Mouse (Mus musculus): ENCODE data around the gene Lyzl6.

Lyzl6 gene

DNA sequence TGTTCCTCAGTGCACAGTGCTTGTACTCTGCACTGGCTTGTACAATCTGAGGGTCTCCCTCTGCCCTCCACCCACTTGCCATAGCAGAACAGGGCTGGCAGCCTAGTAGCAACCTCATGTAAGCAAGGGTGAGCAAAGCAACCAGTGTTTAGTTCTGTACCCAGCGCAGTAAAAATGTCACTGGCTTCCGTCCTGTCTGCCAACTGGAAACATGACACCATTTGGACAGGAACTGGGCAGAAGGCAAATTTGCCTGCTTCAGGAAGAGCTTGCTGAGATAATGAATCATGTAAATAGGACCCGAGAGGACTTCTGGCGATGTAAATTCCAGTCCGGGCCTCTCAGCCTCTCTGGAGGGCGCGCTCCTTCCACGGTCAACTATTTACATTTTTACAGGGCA is 7.0 kb upstream of the Lyzl6 start:
- DNase-seq (ENCODE audit: low spot score in 2 of 2) = no peak

DNA sequence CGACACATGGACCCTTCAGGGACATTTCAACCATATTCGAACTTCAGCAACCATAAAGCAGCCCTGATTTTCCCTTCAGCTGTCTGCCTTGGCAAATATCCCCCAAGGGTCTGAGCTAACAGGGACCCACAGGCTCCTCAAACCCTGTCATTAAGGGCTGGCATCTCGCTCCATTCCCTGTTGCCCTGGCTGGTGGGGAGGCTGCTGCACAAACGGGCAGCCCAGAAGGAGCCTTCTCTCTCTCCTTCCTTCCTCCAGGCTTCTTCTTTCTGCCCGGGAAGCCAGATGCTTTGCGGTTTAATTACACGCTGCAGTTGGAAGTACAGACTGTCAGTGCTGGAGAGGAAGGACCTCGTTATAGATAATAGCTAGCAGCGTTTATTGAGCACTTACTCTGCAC is 4.5 kb upstream of the Lyzl6 start:
- DNase-seq (ENCODE audit: low spot score in 2 of 2) = no peak

DNA sequence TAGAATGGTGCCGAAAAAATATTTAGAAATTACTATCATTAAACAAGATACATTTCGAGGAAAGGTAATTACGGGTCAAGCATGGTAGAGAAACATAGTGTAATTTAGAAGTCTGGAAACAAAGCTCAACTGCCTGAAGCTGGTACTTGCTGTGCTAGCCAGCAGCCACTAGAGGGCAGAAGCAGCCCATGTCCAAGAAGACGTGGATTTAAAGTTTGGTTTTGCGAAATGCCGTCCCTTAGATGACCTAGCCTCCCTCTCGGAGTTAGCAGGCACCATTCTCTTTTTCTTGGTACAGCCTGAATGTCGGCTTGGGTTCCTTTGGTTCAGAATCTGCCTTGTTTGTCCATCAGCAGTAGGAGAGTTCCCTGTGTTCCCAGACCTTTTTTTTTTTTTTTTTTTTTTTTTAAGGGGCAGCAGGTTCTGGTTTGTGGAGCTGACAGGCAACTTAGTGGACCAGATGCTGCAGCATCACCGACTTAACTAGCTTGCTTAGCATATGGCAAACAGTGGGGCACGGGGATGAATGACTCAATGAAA is 787 bp upstream of the Lyzl6 start:
- DNase-seq (ENCODE audit: low spot score in 2 of 2) = peak in 1 of 2 experiments; percentile 59

DNA sequence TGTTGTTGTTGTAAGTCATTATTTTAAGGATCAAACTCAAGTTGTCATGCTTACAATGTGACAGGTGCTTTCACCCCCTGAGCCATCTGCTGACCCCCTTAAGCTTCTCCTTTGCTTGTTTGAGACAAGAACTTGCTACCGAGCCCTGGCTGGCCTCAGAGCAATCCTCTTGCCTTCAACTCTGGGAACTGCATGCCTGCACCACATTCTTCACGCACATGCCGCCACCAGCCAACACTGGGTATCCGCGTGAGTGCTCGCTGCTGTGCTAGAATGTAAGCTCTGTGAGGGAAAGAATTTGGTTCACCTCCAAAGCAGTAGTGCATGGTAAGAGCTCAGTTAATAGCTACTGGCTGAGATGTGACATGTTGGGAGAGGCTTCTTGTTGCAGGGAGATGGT is 2.4 kb downstream of the Lyzl6 start:
- no peak for DNase-seq (ENCODE audit: low spot score in 2 of 2)

DNA sequence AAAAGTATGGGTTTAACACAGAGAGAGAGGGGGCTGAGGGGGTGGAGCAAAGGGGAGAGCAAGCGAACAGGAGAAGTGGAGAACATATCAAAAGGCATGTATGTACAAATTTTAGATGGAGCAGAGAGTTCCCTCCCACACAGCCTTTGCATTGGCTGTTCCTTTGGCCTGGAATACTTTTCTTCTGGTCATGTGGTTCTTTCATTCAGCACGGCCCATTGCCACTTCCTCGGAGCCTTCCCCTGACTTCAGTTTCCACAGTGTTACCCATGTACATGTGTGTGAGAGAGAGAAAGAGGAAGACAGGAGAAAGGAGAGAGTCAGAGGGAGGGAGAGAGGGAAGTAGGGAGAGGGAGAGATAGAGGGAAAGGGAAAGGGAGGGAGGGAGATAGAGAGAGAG is 3.2 kb downstream of the Lyzl6 start:
- DNase-seq (ENCODE audit: low spot score in 2 of 2) = no peak

DNA sequence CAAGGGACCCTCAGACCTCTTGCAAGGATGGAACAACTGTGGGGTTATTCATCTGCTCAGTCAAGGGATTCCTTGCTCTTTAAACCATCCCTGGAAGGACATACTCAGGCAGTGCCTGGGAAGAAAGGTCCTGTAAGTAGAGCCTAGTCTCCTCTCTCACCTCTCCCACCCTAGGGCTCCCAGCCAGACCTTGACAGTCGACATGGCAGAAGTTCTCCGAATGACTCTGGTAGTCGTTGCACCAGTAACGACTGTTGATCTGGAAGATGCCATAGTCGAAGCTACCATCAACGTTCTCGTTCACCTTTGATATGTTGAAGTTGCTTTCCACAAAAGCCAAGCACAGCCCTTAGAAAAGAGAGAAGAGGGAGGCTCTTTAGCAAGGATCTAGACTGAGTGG is 3.9 kb downstream of the Lyzl6 start:
- no peak for DNase-seq (ENCODE audit: low spot score in 2 of 2)

DNA sequence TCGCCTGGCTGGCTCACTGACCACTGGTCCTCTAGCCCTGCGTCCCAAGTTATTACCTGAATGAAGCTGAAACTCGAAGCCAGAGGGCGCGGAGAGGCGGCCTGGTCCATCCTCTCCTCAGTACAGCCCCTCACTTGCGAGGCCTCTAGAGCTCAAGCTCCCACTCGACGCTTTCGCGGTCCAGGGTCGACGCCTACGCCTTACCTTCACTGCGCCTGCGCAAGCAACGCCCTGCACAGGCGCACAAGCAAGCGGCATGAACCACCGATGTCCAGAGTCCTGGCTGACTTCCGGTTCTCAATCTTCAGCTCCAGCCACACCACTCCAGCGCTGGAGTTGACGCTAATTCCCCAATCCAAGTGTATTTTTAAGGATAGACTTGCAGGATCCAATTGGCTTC is 11.2 kb downstream of the Lyzl6 start:
- DNase-seq (ENCODE audit: low spot score in 2 of 2) = no peak

DNA sequence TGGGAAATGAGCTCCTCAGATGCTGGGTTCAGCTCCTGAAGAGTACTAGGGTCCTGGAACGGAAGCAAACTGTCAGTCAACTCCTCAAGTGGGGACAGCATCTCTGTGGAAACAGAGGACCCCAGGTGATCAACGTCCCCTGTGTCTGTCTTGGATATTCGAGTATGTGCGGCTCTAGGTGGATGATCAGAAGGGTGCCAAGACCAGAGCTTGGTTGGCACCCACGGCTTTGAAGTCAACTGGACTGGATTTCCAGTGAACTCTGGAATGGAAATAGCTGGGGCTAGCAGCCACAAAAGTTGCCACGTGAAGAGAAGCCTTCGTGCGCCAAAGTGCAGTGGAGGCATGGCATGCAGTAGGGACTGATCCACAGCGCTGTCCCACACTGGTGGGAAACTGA is 17.6 kb downstream of the Lyzl6 start, which contains the start of gene Gm884:
Gene Gm884, minus strand, starts transcription at position 101 of the 400 bp plus-strand sequence.
- no peak for DNase-seq (ENCODE audit: low spot score in 2 of 2)

DNA sequence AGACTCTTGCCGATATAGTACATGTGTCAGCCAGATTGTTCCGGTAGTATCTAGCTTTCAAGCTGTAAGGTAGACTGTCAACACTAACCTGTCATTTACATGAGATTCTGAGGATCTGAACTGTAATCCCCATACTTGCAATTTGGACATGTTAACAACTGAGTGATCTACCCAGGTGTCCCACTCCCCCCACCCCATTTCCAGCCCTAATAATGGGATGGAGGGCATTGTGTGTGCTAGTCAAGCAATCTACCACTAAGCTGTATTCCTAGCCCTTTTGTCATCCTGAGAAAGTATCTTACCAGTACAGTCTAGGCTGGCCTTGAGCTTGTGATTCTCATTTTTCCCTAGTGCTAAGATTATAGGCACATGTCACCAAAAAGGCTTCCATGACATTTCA is 27.9 kb downstream of the Lyzl6 start:
- DNase-seq (ENCODE audit: low spot score in 2 of 2) = no peak

DNA sequence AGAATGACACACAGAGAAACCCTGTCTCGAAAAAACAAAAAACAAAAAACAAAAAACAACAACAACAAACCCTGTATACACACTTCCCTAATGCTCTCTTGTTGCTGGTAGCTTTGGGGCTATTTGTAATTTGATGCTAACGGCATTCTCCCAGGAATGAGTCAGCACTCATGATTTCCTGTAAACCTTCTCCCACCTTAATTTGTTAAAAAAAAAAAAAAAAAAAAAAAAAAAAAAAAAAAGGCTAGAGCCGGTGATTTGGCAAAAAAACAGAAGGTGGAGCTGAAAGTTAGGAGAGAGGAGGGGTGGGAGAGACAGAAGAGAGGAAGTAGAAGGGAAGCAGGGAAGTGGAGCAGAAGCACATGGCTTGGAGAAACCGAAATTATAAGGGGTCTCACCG is 32.1 kb downstream of the Lyzl6 start:
- DNase-seq (ENCODE audit: low spot score in 2 of 2) = no peak
